Mouse (Mus musculus) layer of hippocampus, adult 9-11 months (tissue): ENCODE measurements around the gene Tceal9.
A peak's percentile ranks its signal among the peaks of the same experiment; 100 is the strongest.
"Not testable (repeated sequence)": the region's sequence is repeated elsewhere in the genome, so short reads cannot be mapped to it uniquely, and the experiment has no call there.

Experiments used
- DNase-seq: peaks from one replicate; pipeline ENCODE4 v3.0.0; 2022

The Tceal9 gene

DNA sequence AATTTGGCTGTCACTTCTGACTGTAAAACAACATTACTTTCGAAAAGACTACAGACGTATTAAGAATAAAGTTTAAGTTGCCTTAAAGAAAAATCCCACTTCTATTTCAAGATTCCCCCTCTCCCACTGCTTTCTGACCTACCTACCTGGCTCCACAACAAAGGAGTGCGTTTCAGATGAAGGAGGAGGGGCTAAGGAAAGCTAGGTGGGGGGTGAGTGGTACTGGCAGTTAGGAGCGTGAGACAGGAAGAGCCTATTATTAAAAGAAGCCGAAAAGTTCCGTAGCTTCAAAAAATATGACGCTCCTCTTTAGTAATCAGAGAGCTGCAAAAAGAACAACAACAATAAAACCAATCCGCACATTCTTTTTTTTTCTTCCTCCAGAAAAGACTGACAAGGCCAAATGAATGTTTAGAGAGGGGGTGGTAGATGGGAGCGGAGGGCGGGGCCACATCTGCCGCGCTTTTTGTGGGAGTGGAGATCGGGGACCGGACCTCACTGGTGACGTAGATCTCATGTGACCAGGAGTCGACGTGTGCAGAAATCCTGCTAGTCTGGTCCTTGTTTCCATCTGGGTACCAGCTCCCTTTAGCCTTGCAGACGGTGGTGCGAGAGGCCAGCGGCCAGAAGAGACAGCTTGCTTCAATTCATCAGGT lies at the start of gene Tceal9:
TSS of gene Tceal9 (plus strand) at position 506 of the 656 bp plus-strand sequence.
- peak; percentile 78 for DNase-seq

DNA sequence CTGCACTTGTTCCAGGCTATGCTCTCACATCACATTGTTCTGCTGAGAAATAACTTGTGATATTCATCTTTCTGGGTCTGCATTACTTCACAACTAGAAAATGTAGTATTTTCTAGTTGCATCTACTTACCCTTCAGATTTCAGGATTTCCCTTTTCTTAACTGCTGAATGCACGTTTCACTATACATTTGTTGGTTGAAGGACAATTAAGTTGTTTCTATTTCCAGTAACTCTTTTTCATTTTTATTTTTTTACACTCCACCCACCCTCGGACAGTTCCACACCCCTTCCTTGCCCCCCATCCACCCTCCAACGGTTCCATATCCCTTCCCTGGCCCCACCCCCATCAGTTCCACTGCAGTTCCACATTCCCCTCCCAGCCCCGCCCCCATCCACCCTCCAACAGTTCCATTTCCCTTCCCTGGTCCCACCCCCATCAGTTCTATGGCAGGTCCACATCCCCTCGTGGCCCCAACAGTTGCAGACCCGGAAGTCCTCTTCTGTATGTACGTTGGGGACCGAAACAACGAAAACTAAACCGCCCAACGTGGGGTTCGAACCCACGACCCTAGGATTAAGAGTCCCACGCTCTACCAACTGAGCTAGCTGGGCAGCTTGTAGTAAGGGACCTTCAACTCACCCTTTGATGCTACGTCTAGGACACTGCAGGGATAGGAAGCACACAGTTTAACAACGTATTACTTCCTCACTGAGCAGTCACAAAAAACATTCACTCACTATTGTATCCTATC lies 49.5 kb upstream of the Tceal9 start:
- DNase-seq = no peak

DNA sequence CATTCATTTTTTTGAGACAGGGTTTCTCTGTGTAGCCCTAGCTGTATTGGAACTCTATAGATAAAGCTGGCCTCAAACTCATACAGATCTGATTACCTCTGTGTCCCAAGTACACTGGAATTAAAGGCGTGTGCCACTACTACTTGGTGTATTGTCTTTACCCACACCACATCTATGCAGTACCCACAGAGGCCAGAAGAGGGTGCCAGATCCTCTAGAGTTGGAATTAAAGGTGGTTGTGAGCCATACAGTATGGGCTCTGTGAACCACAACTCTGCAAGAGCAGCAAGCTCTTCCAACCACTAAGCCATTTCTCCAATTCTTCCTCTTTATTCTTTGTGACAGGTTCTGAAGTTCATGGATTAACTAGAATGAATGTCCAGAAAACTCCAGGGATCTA lies 48.0 kb upstream of the Tceal9 start:
- no peak for DNase-seq

DNA sequence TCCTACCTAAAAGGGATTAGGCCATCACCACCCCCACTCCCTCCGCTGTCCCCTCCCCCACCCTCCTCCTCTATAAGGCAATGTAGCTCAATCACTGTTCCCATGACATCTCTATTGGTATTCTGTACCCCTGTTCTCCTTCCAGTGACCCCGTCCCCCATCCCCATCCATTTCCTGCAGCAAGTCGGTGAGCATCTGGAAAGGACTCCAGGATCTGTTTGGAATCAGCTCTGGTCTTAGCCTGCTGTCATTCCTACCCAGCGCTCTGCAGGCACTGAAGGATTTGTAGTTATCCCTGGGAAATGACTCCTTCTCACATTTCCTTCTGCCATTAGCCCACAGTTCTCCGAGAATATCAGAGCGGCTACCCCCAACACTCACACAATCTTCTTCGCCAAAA lies 41.6 kb upstream of the Tceal9 start:
- no peak for DNase-seq

DNA sequence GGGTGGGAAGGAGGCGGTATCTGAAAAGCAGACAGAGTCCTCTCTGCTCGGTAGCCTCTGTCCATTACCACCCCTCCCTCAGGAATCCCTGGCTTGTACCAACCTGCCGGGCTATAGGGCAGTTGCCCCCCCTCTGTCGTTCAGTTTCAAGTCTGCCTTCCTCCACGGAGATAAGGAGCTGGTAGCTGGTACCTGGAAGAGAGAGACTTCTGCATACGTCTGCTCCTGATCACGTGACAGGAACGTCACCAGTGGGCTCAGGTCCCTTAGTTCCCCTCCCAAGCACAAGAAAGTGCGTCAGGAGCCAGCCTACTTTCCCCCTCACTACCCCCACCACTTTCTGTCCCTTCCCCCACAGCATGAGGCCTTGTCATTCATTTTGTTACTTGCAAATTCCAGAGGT lies 41.2 kb upstream of the Tceal9 start, which contains the start of gene Tceal5:
TSS of gene Tceal5 (minus strand) at position 213 of the 403 bp plus-strand sequence.
- DNase-seq = peak; percentile 71

DNA sequence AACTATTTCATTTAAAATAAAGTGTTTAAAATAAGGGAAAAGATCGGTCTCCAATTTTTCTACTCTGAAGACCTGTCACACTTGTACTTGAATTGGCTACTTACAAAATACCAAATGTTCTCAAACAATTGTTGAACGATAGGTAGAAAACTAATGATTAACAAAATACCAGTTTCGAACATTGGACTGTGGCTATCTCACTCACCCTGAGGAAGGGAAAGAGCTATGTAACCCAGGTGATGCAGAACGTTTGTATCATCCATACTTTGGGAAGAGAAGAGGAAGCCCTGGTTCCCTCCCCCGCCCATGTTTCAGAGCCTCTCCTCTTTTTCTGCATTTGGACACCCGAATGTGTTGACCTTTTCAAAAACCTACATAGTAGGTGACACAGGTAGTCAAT lies 40.5 kb upstream of the Tceal9 start:
- no peak for DNase-seq

DNA sequence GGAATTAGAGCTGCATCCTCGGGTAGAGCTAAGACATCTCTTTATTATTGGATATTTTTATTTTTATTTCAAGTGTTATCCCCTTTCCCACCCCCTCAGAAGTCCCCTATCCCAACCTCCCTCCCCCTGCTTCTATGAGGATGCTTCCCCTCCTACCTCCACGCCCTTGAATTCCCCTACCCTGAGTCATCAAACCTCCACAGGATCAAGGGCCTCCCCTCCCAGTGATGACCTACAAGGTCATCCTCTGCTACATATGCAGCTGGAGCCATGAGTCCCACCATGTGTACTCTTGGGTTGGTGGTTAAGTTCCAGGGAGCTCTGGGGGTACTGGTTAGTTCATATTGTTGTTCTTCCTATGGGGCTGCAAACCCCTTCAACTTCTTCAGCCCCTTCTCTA lies 31.5 kb upstream of the Tceal9 start:
- DNase-seq = no peak

DNA sequence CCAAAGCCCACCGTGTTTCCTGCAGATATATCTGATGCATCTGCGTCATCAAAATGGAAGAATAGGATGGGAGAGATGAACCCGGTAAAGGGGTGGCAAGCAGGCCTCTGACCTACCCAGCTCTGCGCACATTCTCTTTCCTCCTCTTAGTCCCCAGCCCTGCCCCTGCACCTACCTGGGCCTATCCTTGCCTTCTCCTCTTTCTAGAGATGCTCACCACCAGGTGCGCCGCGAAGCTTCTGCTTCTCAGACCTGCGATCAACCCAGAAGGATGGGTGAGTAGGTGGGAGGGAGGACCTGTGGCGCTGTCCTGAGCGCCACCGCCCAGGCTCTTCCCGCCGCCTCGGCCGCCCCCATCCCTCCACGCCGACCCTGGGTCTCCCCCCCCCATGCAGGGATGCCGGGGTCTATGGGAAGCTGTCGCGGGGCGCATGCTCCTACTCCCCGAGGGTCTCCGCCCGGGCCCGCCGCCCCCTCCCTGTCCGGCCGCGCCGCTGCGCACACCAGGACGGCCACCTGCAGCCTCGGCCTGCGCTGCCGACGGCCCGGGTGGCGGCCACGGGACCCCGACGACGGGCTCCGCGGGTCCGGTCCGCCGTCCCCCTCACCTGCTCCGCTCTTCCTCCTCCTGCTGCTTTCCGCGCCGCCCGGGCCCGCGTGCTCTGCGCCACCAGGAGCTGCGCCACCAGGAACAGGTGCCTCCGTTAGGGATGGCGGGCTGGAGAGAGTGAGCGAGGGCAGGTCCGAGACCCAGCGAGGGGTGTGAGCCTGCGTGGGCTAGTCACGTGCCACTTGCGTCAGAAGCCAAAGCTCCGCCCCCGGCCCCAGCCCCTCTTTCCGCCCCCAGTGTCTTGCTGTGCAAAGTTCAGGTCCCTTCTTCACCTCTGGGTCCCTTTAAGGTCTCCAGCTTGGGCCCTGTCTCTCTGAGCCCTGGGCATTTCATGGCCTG lies 29.9 kb upstream of the Tceal9 start, which contains the start of the genes Tceal7 and Bex1:
TSS of gene Tceal7 (plus strand) at position 51 of the 949 bp plus-strand sequence.
TSS of gene Bex1 (minus strand) at position 785 of the 949 bp plus-strand sequence.
- not testable (repeated sequence) for DNase-seq

DNA sequence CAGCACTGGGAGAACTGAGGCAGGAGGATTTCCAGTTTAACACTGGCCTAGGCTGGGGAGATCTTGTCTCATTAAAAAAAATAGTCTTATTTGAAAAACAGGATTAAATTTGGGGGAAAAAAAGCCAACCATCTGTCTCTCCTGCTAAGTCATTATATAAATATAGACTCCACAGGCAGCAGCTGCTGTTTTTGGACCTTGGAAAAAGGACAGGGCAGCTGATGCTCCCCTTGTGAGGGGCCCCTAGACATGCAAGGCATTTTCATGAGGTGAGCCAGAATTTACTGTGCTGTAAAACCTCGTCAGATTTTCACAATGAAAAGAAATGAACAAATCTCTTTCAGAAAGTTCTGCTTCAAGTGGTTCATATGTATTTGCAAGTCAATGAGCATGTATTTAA lies 28.6 kb upstream of the Tceal9 start:
- DNase-seq = no peak

DNA sequence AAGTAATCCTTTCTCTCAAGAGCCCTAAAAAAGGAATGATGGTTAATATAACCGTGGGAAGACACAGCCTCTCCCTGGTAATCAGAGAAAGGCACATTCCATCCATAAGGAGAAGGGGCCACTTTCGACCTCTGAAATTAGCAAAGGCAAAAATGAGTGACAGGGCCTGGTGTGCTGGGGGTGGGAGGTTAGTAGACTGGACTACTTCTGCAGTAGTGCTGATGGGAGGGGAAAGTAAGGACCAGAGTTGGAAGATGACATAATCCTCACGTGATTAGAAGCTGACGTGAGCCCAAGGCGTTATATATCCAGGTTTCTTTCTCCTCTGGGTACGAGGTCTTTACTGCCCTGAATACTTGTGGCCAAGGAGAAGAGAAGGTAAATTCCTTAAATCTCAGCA lies 21.2 kb upstream of the Tceal9 start:
- DNase-seq = no peak

DNA sequence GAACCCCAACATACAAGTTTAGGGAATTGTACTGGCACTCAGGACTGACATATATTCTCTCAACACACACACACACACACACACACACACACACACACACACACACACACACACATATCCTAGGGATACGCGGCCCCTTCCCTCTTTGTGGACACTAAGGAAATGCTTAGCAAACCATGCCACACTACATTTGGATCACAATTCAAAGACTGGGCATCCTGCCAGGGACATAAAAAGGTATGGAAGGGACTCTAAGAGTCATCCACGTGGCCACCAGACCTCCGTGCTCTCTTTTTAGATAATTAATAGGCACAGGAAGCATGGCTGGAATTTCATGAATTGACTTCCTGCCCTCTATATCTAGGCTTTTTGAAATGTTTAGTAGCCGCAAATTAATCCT lies 17.1 kb upstream of the Tceal9 start:
- no peak for DNase-seq

DNA sequence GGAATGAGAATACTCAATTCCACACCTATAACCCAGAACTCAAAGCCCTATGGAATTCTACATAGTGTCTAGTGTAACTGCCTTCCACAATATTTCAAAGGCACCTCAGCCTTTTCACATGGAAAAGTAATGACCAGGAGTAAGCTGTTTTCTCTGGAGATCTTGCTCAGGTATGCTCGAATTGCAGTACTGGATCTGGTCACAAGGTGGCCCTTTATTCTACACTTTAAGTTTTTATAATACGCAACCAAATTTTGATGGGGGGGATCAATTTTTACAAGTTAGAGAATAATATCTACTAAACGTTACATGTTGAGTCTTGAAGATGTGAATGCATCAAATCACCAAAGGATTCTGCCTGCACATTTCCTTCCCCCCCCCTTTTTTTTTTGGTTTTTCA lies 6.8 kb upstream of the Tceal9 start:
- no peak for DNase-seq

DNA sequence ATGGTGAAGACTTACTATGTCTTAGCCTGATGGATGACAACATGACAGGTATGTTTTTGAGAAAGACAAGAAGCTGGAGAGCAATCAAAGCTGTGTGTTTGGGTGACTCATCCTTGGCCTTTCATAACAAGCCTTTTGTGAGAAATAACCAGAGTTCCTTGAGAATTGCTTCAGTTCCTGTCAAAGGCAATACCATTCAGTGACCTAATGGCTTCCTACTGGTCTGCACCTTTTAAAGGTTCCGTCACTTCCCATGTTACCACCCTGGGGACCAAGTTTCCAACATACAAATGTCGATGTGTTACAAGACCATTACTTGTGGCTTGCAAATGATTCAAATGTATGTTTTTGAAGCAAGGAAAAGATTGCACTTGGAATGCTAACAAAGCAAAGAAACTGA lies 1.7 kb upstream of the Tceal9 start:
- DNase-seq = no peak

DNA sequence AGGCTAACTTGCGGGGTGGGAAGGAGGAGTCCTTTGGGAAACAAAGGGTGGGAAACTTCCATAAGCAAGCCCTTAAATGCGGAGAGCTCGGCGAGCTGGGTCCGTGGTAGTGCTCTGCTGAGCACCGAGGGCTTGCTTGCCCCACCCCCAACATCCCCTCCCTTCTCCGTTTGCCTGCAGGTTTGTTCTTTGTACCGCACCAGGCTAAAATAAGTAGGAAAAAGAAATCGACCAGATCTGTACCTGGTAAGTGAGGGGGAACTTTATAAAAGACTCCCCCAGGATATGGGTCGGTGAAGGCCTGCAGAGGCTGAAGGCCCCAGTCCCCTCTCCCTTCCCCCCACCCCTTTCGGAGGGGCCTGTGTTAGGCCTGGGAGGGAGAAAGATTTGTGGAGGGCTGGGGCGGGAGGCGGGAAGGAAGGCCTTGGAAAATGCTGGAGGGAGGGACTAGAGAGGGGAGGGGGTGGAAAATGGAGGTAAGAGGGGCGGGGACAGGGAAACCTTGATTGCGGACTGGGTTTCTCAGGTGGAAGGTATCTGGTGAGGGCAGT lies 717 bp downstream of the Tceal9 start:
- DNase-seq = no peak

DNA sequence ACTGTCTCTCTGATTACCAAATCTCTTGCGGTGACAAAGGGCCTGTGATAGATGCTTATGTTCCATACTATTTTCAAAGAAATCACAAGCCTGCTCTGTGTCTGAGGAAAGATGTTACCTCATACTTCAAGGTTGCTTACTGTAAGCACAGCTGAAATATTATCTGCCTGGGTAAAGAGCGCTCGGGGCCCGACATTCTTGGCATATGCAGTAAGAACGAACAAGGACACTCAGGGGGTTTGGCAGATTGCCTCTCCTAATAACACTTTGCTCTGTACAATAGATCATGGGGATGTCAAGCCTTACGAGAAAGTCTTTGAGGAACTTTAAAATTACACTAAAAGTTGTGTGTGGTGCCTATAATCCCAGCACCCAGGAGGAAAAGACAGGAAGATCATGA lies 3.9 kb downstream of the Tceal9 start:
- DNase-seq = no peak

DNA sequence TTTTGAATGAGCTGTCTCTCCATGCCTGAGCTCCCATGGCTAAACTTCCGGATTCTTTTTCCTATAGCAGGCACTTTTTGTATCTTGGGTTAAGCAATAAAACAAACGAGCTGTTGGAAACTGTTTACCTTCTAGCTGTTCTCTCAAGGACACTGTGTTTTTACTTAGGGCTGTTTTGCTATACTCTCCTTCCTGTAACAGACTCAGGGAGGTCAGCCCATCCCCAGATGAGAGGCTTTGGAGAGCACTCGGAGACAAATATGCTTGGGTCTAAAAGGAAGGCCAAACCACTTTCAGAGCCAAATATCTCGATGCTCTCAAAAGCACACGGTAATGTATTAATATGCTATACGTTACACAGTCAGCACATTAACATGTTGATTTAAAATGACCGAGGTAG lies 4.8 kb downstream of the Tceal9 start:
- DNase-seq = no peak

DNA sequence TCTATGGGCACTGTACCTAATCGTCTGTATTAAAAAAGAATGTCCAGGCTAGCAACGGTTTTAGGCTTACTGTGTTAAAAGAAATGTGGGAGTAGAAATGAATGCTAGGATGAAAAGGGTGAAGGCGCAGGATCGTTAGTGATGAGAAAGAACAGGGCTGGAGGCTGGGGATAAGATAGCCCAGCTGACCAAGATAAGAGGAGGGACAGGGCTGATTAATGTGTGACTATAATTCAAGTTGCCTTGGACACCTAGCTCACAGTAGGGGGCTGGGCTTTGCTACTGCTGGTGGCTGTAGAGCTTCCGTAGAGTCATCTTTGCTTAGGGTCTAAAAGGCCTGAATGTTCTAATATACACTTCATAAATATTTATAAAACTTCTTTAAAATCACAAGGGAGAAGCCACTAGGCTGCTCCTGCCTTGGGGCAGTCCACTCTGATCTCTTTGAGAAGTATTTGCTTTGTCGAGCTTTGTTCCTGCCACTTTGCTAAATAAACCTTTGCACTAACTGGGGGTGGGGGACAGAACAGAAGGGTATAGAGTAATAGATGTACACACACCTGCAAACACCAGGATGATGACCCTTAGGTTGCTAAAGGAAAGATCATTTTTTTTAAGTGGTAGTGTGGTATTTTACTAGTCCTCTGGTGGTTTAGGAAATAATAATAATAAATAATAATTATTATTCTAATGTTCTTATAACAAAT lies 7.3 kb downstream of the Tceal9 start:
- DNase-seq = no peak

DNA sequence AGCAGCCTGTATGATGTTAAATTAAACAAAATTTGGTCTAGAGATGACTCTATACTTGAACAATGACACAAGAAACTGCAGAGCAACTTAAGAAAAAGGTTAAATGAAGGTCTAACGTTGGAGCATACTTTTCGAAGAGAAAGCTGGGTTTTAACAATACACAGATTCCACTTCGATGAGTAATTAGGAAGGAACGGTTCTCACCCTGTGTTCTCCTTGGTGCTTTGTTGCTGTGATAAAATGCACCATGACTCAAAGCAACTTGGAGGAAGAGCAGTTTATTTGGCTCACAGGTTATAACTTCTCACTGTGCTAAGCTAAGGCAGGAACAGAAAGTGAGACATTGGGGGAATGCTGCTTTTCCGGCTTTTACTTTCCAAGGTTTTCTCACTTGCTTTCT lies 22.8 kb downstream of the Tceal9 start:
- no peak for DNase-seq

DNA sequence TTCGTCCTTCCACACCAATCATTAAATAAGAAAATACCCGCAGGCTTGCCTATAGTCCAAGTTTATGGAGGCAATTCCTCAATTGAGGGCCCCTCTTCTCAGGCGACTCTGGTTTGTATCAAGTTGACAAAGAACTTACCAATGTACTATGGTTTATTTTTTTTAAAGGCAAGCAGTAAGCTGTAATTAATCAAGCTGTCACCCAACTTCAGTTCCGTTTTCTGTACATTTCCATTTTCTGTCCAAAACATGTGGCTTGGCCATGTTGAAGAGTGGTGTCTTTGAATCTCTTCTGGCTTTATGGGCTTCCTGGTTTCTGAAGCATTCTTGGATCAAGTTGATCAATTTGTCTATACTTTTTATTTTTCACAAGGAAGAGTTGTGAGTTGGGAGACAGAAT lies 23.3 kb downstream of the Tceal9 start:
- no peak for DNase-seq

DNA sequence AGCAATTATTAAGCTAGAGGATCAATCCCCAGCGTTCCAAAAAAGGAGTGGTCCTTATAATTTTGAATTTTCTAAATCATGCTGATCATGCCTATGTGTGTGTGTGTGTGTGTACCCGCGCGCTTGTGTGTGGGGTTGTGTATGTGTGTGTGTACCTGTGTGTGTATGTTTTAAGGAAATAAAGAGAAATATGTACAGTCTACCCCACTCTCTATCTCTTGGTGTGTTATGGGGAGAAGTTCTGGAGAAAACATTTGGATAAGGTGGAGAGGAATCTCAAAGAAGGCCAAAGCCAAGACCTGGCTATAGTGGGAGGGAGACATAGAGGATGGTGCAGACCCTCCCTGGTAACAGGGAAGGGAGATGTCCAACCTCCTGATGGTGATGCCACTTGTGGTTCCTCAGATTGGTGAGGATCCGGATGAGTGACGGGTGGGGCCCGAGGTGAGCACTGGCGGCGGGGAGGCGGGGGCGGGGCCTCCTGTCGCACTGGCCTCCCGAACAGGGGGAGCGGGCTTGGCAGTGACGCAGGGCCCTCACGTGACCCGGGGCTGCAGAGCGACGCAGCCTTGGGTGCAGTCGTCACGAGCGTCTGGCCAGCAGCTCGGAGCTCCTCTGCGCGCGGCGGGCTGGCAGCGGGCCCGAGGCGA lies 25.0 kb downstream of the Tceal9 start, which contains the start of gene Bex3:
TSS of gene Bex3 (plus strand) at position 511 of the 650 bp plus-strand sequence.
- DNase-seq = peak; percentile 67

DNA sequence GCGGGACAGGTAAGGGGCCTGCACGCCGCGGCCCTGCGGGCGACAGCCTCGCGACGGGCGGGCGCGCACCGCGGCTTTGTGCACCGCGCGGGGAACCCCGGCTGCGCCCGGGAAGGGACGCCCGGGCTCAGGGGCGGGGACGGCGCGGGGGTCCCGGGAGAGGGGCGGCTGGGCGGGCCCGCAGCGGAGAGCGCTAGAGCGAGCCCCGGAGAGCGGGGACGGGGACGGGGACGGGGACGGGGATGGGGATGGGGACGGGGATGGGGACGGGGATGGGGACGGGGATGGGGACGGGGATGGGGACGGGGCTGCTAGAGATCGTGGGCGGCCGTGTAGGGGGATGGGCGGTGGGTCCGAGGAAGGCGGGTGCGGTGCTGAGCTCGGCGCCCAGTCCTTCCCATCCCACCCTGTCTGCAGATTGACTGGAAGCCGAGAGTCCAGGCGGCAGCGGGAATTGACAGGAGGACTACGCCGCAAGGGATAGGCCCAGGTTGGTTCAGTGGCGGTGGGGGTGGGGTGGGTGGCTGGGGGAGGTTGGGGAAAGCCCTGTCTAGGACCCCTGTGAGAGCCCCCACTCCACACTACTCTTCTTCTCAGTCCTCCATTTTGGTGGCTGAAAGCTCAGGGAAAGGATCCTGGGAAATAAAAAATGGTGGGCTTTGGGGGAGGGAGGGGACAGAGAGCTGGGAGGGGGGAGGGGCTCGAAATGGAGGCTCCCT lies 25.7 kb downstream of the Tceal9 start:
- DNase-seq = not testable (repeated sequence)
